Mouse (Mus musculus) limb, embryonic 11.5 days (tissue): ENCODE data around the gene Rabepk. TPM values are rescaled to one million over a fixed set of nuclear protein-coding genes. Genes with fewer than 3 reads are reported as not detected.

Experiments used
- polyA plus RNA-seq: library from polyadenylated mRNA; unstranded; fragments of >200 nt; fragmentation: Nextera tagmentation; extraction: Ambion mirVana; gene quantifications from 2 replicates; pipeline ENCODE4 v1.2.1, GENCODE M21; 2014

The Rabepk gene
- polyA plus RNA-seq, 1 experiment from 2014 or later, result 40.5 TPM

Other genes starting within 250 kb of the Rabepk start
- 93.2 and 102 TPM in 2 replicates for gene Gapvd1, start 44.7 kb downstream of the Rabepk start, polyA plus RNA-seq
- gene Hspa5, start 27.9 kb downstream of the Rabepk start, polyA plus RNA-seq, result 886 and 955 TPM in 2 replicates
- gene Fbxw2, start 26.4 kb upstream of the Rabepk start, polyA plus RNA-seq, result 67.1 and 74.3 TPM in 2 replicates
- gene Gm34653, start 33.1 kb upstream of the Rabepk start, polyA plus RNA-seq, result not detected in 2 replicates
- not detected in 2 replicates for gene Cutal, start 74.5 kb upstream of the Rabepk start, polyA plus RNA-seq
- gene Psmd5, start 75.1 kb upstream of the Rabepk start, polyA plus RNA-seq, result 112 and 128 TPM in 2 replicates
- 0.28 and 0.32 TPM in 2 replicates for gene Phf19, start 114.1 kb upstream of the Rabepk start, polyA plus RNA-seq
- gene Traf1, start 161.9 kb upstream of the Rabepk start, polyA plus RNA-seq, result 0.15 and 0.24 TPM in 2 replicates